Mouse (Mus musculus): ENCODE measurements at regions not wholly inside any gene's neighbourhood (a gene's known extent, or its start where the extent isn't known, plus 50 kb on each side); places are given as distances from the start of the nearest gene placed in this dataset.
A peak's percentile ranks its signal among the peaks of the same experiment; 100 is the strongest.

DNA sequence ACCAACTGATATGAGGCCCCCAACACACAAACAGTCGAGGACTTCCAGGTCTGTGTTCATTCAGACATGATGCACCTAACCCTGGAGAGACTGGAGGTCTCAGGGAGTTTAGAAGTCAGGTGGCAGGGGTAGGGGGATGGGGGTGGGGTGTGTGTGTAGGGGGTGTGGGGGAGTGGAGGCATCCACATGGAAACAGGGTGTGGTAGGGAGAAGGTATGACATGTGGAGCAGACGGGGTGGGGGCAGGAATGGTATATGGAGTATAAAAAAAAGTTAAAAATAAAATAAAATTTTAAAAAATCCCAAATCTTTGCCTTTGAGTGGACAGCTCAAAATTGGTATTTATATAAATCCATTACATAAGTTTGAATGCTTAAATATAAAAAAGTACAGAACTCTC lies 282.3 kb downstream of the Isl1 start:
- DNase-seq = no peak
- intact Hi-C loops (cut with DNase I) = no loop called here

DNA sequence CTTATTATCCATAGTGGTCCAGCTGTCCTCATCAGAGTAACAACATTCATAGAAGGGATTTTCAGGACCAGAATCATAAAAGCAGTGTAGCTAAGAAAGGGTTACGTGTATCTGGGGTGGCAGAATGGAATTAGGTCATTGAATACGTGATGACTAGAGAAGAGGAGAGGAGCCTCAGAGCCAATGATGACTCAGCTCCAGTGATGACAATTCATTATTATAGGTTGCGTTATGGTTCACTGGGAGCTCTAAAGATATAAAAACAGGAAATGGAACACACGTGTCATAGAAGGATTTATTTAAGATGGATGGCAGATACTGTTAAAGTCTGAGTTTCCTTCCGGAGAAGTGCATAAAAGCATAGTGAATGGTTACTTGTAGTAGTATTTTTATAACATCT lies 291.6 kb downstream of the Isl1 start:
- intact Hi-C loops (cut with DNase I) = no loop called here
- DNase-seq = no peak

DNA sequence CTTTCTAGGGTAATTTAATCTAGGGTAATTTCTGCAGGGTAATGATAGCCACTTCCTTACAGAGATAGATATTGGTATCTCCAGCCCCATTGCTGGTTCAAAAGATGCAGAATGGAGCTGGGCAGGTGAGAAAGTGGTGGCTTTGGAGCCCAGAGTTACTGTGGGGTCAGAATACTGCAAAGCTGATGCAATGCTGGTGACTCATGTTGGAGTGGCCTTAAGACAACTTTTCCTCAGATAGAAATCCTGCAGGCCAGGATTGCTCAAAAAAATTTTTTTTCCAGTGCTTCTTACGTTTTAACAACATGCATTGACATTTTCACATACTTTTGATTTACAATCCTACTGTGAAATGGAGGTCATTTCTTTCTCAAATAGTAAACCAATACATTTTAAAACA lies 305.8 kb downstream of the Isl1 start:
- no peak for DNase-seq
- intact Hi-C loops (cut with DNase I) = no loop called here

DNA sequence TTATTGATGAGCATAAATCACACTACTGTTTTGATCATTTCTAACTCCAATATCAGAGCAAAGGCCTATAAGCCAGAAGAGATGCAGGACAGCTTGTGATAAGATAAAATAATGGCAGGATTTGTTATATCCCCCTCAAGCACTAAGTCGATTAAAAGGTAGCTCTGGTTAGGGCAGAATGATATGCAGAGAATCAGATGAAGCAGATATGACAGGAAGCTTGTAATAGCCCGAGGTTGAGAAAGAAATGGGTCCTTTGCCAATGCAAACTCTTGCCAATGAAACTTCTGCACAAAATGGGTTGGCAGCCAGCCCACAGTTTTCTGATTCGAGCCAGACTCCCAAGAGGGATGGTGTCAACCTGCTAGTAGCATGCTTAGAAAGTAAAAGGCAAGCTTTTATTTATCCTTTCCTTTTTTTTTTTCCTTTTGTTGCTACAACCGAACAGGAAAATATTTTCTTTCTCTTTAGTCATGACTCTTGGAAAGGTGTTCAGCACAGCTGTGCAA lies 307.0 kb downstream of the Isl1 start:
- DNase-seq = peak; percentile 23 to 53
- intact Hi-C loops (cut with DNase I) = no loop called here

DNA sequence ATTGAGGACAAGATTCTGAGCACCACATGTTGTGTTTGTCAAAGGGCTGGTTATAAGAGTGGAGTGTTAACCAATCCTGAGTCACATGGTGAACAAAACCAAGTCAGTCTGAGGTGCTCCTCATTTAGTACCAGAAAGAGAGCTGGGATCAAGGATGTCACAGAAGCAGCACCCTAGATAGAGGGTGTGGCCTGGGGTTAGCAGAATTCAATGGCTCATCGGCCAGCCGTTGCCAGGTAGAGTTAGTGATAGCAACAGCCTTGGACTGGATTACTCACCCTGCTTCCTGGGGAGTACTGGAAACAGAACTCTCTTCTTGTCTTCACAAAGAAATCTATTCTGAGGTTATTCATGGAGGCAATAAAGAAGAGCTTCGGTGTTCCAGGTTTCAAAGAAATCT lies 318.9 kb downstream of the Isl1 start:
- no peak for DNase-seq

DNA sequence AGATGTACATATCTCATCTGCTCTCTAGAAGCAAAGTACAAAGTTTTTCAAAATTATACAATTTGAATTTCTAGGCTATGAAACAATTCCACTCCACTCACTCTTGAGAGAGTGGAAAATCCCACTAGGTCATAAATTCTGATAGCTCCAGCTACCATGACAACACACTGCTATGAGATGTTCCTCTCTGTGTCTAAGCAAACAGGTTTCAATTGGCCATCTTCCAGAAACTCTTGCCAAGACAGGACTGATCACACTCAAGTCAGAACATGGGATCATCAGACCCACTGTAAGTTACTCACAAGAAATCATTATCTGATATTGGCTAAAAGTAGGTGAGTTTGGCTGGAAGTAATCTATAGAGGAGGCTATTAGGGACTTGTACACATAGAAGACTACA lies 320.4 kb downstream of the Isl1 start:
- intact Hi-C loops (cut with DNase I) = no loop called here
- no peak for DNase-seq

More for the DNA sequence above, 318.9 kb downstream of the Isl1 start:
- intact Hi-C loops (cut with DNase I) = no loop called here

DNA sequence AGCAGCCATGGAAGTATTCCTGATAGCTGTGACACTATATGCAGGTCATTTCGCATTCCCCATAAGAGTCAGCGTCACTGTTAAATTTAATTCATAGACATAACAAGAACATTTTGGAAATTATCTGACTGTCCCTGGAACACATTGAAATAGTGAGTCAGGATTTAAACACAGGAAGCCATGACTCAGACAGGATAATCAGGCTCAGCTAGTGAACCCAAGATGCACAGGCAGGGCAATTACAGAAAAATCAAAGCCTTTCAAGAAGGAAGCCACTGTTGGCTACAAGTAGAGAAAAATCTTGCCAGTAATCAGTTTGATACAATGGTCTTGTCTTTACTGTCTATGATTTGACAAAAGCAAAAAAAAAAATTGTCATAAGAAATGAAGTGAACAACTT lies 323.2 kb downstream of the Isl1 start:
- DNase-seq = no peak
- intact Hi-C loops (cut with DNase I) = no loop called here

DNA sequence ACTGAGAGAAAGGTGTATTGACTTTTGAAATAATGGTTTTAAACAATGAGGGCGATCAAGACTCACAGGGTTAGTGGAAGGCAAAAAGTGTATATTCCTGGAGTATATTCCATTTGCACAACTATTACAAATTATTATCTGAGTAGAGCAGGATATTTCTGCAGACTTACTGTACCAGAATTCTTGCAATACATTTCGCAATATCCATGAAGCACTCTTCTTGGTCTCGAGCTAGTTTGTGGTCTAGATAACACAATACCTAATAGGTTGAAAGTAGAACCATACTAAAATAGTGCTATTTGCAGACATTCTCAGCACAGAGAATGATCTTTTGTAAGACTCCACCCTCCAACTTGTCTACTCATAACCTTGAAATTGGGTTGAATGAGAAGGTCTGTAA lies 323.8 kb downstream of the Isl1 start:
- intact Hi-C loops (cut with DNase I) = no loop called here
- no peak for DNase-seq

DNA sequence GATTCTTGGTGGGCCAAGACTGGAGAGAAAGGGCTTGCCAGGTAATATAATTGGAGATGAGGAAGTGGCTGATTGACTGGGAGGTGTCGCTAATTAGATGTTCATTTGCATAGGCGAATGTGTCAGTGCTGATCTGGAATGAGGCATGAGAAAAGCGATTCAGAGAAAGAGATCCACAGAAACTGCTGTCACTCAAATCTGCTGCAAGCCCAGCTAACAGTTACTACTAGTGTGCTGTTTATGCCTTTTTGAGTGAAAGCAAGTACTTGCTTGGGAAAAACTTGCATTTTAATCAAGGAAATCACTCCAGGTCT lies 331.6 kb downstream of the Isl1 start:
- intact Hi-C loops (cut with DNase I) = no loop called here
- no peak for DNase-seq

DNA sequence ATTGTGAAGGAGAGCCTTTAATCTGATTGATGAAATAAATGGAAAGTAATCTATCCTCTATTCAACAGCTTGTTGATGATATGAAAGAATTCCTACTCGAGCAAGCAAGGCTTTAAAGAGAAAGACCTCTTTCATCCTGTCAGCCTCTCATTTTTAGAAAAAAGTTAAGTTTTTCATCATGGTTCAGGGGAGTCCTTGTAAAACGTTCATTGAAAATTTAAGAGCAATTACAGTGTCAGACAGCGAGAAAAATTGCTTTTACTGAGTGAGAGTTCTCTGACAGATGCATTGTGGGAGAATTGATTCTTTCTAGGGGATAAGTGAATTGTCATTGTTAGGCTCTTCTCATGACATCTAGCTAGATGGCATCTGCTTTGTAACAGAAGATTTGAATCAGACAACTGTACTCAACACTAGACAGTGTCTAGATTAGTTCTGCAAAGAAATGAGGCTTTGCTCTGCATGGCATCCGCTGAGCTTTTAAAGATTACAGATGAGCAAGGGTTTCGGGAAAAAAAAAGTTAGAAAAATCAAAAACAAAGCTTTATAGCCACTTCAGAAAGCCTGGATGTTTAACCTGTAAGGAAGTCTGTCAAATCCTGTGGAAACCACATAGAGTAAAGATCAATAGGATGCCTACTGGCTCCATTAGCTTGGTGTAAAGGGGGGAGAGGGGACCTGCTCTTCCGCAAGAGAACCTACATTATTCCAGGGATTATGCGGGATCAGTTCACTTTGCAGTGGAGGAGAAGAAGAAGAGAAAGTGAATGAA lies 332.2 kb downstream of the Isl1 start:
- intact Hi-C loops (cut with DNase I) = no loop called here
- DNase-seq = no peak

Measured in heart, postnatal 14 days (tissue).